Mouse (Mus musculus) forebrain, embryonic 16.5 days (tissue): Measurements from ENCODE around the gene Jpt1. TPM values are rescaled to one million over a fixed set of nuclear protein-coding genes. Genes with fewer than 3 reads are reported as not detected.
"Not testable (repeated sequence)": the region's sequence is repeated elsewhere in the genome, so short reads cannot be mapped to it uniquely, and the experiment has no call there.

Experiments used
- ATAC-seq: fragments of 200-750 bp; cut with Nextera tagmentation; 2 replicates; pipeline ENCODE4 v1.8.0; 2017; ENCODE audit warnings: mild to moderate bottlenecking, moderate library complexity
- H3K27ac ChIP-seq: fragments of 300-500 bp; sonication (generic); 2 replicates; pipeline ENCODE4 v1.5.1; 2014; ENCODE audit warnings: low read length, control low read depth
- H3K27me3 ChIP-seq: fragments of 300-500 bp; sonication (generic); replicated peaks from 2 replicates; pipeline ENCODE4 v1.6.1; 2014; ENCODE audit warnings: low read length; ENCODE audit not compliant: control insufficient read depth, insufficient read depth
- H3K36me3 ChIP-seq: fragments of 300-500 bp; sonication (generic); 2 replicates; pipeline ENCODE4 v1.6.1; 2014; ENCODE audit not compliant: control insufficient read depth, insufficient read depth
- H3K4me1 ChIP-seq: fragments of 300-500 bp; sonication (generic); replicated peaks from 2 replicates; pipeline ENCODE4 v1.6.1; 2014; ENCODE audit warnings: low read length; ENCODE audit not compliant: control insufficient read depth, insufficient read depth
- H3K4me2 ChIP-seq: fragments of 300-500 bp; sonication (generic); 2 replicates; pipeline ENCODE4 v1.6.1; 2014; ENCODE audit warnings: mild to moderate bottlenecking, low read length, control low read depth
- H3K4me3 ChIP-seq: fragments of 300-500 bp; sonication (generic); replicated peaks from 2 replicates; pipeline ENCODE4 v1.5.1; 2014; ENCODE audit warnings: mild to moderate bottlenecking, low read length, control low read depth
- H3K9ac ChIP-seq: fragments of 300-500 bp; sonication (generic); replicated peaks from 2 replicates; pipeline ENCODE4 v1.6.1; 2014; ENCODE audit warnings: low read depth, low read length, control low read depth
- H3K9me3 ChIP-seq: fragments of 300-500 bp; sonication (generic); 2 replicates; pipeline ENCODE4 v1.6.1; 2016; ENCODE audit warnings: low read length; ENCODE audit not compliant: control insufficient read depth
- whole genome bisulfite sequencing: fragments of 180-500 bp; shearing (Covaris S2); extraction: QIAGEN DNeasy Blood & Tissue Kit; methylation state at CpG from one replicate; pipeline ENCODE4 v1.1.7; 2014; 5-methylcytosine and 5-hydroxymethylcytosine counted together
- polyA plus RNA-seq: library from polyadenylated mRNA; unstranded; fragments of >200 nt; fragmentation: Nextera tagmentation; extraction: Ambion mirVana; gene quantifications from 2 replicates; pipeline ENCODE4 v1.2.1, GENCODE M21; 2015

Gene Jpt1
- polyA plus RNA-seq, 1 experiment from 2014 or later: 1,981 TPM

DNA sequence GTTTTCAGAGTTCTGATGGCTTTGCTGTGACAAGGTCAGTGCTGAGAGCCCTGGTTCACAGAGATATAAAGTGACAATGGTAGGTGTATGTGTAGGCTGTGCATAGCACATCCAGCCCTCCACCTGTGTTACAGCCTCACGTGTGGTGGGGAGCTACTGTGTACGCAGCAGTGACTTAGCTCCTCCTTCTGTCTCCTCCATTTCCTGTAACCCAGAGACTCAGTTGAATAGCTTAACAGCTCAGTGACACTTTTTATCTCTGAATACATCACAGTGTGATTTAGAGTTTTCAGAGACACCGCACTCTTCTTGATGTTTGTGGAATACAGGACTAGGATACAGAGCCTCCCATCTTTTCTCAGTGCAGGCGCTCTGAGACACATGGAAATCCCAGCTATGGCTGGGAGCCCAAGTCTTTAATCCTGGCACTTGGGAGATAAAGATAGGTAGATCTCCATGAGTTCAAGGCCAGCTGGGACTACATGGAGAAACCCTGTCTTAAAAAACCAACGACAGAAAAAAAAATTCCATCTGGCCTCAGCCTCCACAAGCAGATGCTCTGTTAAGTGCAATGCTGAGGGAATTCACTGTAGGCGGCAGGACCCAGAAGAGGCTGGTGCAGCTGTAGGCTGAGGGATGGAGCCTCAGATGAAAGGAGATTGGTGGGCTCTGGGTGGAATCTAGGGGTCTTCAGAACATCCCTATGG lies 32.5 kb downstream of the Jpt1 start:
- ATAC-seq: no peak
- H3K4me1 ChIP-seq: peaks cover 8% of the 10 kb centered on the region
- no peak overlapping the region for H3K4me2 ChIP-seq
- H3K4me3 ChIP-seq: no peak overlapping the region
- H3K36me3 ChIP-seq: no peaks in the 10 kb centered on the region
- H3K27ac ChIP-seq: no peak overlapping the region
- WGBS: 84% methylated on average over 6 of the region's 6 CpGs
- H3K9me3 ChIP-seq: no peaks in the 10 kb centered on the region
- no peak overlapping the region for H3K9ac ChIP-seq
- H3K27me3 ChIP-seq: no peaks in the 10 kb centered on the region

DNA sequence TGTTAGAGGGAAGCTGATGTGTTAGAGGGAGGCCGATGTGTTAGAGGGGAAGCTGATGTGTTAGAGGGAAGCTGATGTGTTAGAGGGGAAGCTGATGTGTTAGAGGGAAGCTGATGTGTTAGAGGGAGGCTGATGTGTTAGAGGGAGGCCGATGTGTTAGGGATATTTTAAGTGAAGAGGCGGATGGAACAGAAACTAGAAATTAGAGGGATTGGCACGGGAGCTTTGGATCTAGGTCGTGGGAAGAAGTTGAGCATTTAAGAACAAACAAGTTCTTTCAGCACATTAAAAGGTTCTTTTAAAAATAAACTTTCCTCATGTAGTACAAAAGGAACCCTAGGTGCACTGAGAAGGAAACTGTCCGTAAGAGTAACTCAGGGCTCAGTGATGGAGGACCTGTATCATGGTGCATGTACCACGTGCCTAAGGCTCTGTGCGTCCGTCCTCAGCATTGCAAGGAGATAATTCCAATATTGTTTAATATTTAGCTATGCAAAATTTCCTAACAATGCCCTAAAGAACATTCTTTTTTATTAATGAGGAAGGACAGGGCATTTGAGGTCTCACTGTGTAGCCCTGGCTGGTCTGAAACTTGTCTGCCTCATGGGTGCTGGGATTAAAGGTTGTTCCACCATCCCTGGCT lies 35.8 kb downstream of the Jpt1 start:
- WGBS: 89% methylated on average over 9 of the region's 9 CpGs
- no peak overlapping the region for H3K9ac ChIP-seq

DNA sequence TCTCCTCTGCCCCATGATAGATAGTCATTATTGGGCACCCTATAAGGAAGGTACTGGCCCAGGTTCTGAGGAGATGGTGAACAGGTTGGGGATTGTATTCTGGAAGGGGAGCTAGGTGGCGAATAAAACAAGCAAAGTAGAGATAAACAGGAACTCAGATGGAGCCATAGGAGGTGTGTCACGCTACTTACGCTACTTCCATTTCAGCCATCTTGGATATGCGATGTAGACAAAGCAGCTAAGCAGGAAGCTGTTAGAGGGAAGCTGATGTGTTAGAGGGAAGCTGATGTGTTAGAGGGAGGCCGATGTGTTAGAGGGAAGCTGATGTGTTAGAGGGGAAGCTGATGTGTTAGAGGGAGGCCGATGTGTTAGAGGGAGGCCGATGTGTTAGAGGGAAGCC lies 36.8 kb downstream of the Jpt1 start:
- peaks cover 28% of the 10 kb centered on the region for H3K4me1 ChIP-seq

More for the DNA sequence above, 35.8 kb downstream of the Jpt1 start:
- no peaks in the 10 kb centered on the region for H3K27me3 ChIP-seq
- H3K4me1 ChIP-seq: peaks cover 27% of the 10 kb centered on the region
- H3K4me3 ChIP-seq: no peak overlapping the region
- ATAC-seq: no peak
- H3K36me3 ChIP-seq: no peaks in the 10 kb centered on the region
- H3K4me2 ChIP-seq: no peak overlapping the region
- H3K27ac ChIP-seq: no peak overlapping the region
- H3K9me3 ChIP-seq: no peaks in the 10 kb centered on the region

DNA sequence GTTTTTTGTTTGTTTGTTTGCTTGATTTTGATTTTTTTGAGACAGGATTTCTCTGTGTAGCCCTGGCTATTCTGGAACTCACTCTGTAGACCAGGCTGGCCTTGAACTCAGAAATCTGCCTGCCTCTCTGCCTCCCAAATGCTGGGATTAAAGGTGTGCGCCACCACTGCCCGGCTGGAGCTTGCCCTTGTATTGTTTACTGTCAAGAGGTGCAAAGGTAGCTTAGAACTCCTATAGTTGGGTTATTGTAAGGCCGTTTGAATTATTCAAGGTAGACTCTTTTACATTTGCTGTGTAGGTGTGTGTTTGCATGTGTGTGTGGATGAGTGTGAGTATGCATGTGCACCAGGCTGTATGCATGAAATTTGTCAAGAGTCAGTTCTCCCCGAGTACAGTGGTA lies 37.6 kb downstream of the Jpt1 start:
- not testable (repeated sequence) for H3K27ac ChIP-seq, H3K4me3 ChIP-seq, H3K27me3 ChIP-seq, ATAC-seq, H3K36me3 ChIP-seq, H3K9me3 ChIP-seq, H3K9ac ChIP-seq
- Histone ChIP-seq H3K4me2 (peak overlapping the region; percentile 93), H3K4me1 (peaks cover 28% of the 10 kb centered on the region)
- 80% methylated on average over 4 of the region's 4 CpGs for WGBS

More for the DNA sequence above, 36.8 kb downstream of the Jpt1 start:
- H3K9me3 ChIP-seq, H3K27me3 ChIP-seq, H3K36me3 ChIP-seq, H3K27ac ChIP-seq, H3K4me3 ChIP-seq, ATAC-seq, H3K9ac ChIP-seq, H3K4me2 ChIP-seq: not testable (repeated sequence)
- WGBS: 87% methylated on average over 7 of the region's 7 CpGs

DNA sequence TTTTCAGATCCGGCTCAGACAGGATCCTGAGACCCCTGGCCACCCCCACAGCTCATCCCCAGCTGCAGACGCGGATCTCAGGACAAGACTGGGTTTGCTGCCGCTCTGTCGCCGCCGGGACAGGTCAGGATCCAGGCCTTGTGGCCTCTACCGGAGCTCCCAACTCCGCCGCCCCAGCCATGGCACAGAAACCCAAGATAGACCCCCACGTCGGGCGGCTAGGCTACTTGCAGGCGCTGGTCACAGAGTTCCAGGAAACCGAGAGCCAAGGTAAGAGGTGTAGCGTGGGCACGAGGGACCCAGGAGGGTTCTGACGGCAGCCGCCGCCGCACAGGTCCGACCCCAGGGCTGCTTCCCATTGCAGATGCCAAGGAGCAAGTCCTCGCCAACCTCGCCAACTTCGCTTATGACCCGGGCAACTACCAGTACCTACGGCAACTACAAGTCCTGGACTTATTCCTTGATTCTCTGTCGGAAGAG lies 38.4 kb downstream of the Jpt1 start:
- Histone ChIP-seq H3K9ac (peak overlapping the region; percentile 56), H3K4me1 (peaks cover 28% of the 10 kb centered on the region), H3K4me2 (peak overlapping the region; percentile 93), H3K27ac (peak overlapping the region; percentile 77), H3K27me3 (no peaks in the 10 kb centered on the region), H3K9me3 (no peaks in the 10 kb centered on the region), H3K4me3 (peak overlapping the region; percentile 82), H3K36me3 (no peaks in the 10 kb centered on the region)
- 4% methylated on average over 28 of the region's 28 CpGs for WGBS
- peak; percentile 26 for ATAC-seq

DNA sequence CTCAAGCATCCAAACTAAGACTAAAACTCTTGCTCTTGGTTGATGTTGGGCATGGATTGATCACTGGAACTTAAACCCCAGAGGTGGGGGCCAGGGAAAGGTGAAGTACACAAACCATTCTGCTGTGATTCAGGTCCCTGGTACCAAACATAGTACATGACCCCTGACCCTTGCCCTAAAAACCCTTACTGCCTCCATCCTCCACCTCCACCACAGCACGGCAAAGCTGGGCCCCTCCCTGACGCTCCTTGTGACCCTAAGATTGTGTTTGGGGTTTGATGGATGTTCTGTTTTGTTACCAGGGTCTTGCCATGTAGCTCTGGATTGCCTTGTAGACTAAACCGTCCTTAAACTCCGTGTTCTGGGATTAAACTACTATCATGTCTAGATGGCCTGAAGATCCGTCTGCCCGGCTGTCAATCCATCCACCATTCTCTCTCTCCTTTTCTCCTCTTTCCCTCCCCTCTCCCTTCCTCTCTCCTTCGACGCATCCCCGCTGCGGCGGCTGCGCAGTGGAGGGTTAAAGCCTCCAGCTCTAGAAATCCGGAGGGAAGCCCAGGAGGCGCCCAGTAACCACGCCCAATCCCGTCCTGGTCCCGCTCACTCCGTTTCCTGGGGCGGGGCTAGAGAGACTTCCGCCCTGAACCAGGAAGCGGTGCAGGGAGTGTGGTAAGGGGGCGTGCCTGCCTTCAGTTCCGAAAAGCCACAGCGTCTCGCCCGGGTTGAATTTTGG lies 39.0 kb downstream of the Jpt1 start, which contains the start of gene Armc7:
Armc7 (plus strand) TSS at position 643 of the 733 bp plus-strand sequence.
- WGBS: under 1% methylated on average over 26 of the region's 26 CpGs
- Histone ChIP-seq H3K4me1 (peaks cover 28% of the 10 kb centered on the region), H3K4me3 (peak within 1 kb of the TSS; percentile 82), H3K27ac (peak within 1 kb of the TSS; percentile 77), H3K36me3 (no peaks in the 10 kb centered on the region), H3K4me2 (peak within 1 kb of the TSS; percentile 93), H3K9ac (peak within 1 kb of the TSS; percentile 56), H3K27me3 (no peaks in the 10 kb centered on the region), H3K9me3 (no peaks in the 10 kb centered on the region)
- ATAC-seq: peak; percentile 99

DNA sequence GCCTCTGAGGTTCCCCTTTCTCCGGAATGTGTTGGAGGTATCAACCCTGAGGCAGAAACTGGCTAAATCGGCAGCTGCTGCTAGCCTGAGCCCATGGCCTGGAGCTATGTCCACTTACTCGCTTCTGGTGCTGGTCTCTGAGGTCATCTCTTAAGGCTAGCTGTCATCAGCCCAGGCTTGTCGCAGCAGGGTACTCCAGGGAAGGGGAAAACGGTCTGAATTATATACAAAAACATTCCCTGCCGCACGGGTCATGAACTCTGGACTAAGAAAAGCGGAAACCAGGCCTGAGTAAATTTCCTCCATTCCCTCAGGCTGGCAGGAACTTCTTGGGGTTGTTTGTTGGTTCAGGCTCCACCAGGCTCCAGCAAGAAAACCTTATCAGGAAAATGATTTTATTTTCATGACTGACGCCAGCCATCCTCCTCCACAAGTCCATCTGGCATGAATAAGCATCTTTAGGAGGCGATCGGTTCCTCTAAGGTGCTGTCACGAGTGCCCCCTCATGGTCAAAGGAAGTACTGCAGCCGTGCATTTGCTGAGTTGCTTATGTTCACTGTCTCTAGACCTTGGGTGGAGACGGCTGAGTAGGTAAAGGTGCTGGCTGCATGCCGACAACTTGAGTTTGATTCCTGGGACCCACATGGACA lies 40.4 kb downstream of the Jpt1 start:
- no peaks in the 10 kb centered on the region for H3K27me3 ChIP-seq
- peaks cover 28% of the 10 kb centered on the region for H3K4me1 ChIP-seq
- ATAC-seq: no peak
- H3K4me3 ChIP-seq: no peak overlapping the region
- H3K36me3 ChIP-seq: no peaks in the 10 kb centered on the region
- no peak overlapping the region for H3K4me2 ChIP-seq
- H3K27ac ChIP-seq: peak overlapping the region; percentile 49
- 24% methylated on average over 15 of the region's 15 CpGs for WGBS
- no peaks in the 10 kb centered on the region for H3K9me3 ChIP-seq
- no peak overlapping the region; the same call in 1 of the 2 replicates for H3K9ac ChIP-seq

DNA sequence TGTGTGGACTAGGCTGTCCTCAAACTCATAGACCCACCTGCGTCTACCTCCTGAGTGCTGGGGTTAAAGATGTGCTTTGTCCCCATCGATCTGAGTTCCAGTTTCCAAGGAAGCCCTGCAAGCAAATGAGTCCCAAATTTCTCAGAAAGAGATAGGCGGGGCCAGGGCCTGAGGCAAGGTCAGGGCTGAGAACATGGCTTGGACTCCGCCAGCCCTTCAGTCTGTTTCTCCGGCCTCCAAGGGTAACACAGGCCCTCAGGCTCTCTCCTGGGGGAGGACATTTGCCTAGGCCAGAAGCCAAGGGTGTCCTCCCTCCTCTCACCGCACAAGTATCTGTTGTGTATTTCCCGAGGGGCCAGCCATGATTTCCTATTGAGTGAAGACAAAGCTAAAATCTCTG lies 42.0 kb downstream of the Jpt1 start:
- WGBS: 85% methylated on average over 7 of the region's 7 CpGs
- Histone ChIP-seq H3K9ac (no peak overlapping the region), H3K9me3 (no peaks in the 10 kb centered on the region), H3K27me3 (no peaks in the 10 kb centered on the region), H3K4me1 (peaks cover 25% of the 10 kb centered on the region), H3K4me3 (no peak overlapping the region), H3K27ac (no peak overlapping the region), H3K36me3 (no peaks in the 10 kb centered on the region), H3K4me2 (no peak overlapping the region)
- ATAC-seq: no peak

DNA sequence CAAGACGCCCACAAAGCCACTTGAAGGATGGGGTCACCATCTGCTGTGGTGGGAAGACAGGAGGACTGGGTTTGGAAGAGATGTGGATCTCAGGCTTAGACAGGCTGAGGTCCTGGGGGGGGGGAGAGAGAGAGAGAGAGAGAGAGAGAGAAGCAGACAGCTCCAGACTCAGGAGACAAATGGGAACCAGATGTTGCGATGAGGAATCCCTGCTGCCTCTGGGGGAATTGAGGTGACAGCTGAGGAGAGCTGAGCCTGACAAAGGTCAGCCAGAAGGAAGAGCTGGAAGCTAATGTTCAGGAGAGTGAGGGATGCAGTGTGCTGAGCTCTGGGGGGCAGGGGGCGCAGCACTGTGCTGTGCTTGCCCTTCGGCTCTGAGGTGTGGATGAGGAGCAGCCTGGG lies 47.0 kb downstream of the Jpt1 start:
- H3K9me3 ChIP-seq: no peaks in the 10 kb centered on the region
- H3K27me3 ChIP-seq: no peaks in the 10 kb centered on the region
- no peaks in the 10 kb centered on the region for H3K4me1 ChIP-seq
- H3K4me2 ChIP-seq: no peak overlapping the region
- H3K9ac ChIP-seq: no peak overlapping the region
- H3K27ac ChIP-seq: no peak overlapping the region
- H3K36me3 ChIP-seq: no peaks in the 10 kb centered on the region
- 73% methylated on average over 4 of the region's 4 CpGs for WGBS
- ATAC-seq: no peak
- H3K4me3 ChIP-seq: no peak overlapping the region
